Mouse (Mus musculus) ovary, postnatal 14 days (tissue): Measurements from ENCODE around the gene Acot11.
"Not testable (repeated sequence)": the region's sequence is repeated elsewhere in the genome, so short reads cannot be mapped to it uniquely, and the experiment has no call there.

Experiments used
- DNase-seq: peaks from one replicate; pipeline ENCODE4 v3.0.0; 2022; ENCODE audit warnings: low spot score

Acot11 gene

GRCm38 (mm10) chr4:106776998-106777397 lies 27.8 kb downstream of the Acot11 start:
- DNase-seq: no peak

GRCm38 (mm10) chr4:106775767-106776166 lies 29.0 kb downstream of the Acot11 start:
- not testable (repeated sequence) for DNase-seq

GRCm38 (mm10) chr4:106772558-106772957 lies 32.2 kb downstream of the Acot11 start:
- DNase-seq: no peak

GRCm38 (mm10) chr4:106769306-106769705 lies 35.5 kb downstream of the Acot11 start:
- no peak for DNase-seq

- no peak for DNase-seq
Observed at GRCm38 (mm10) chr4:106764166-106764565, 40.6 kb downstream of the Acot11 start.

- DNase-seq: no peak
Observed at GRCm38 (mm10) chr4:106751726-106752125, 53.1 kb downstream of the Acot11 start.

- peak; percentile 63 for DNase-seq
Observed at GRCm38 (mm10) chr4:106749699-106750098, 55.1 kb downstream of the Acot11 start.

- no peak for DNase-seq
Observed at GRCm38 (mm10) chr4:106747001-106747580, 57.7 kb downstream of the Acot11 start.

- DNase-seq: no peak
Observed at GRCm38 (mm10) chr4:106745862-106746261, 58.9 kb downstream of the Acot11 start.

- no peak for DNase-seq
Observed at GRCm38 (mm10) chr4:106737904-106738303, 66.9 kb downstream of the Acot11 start.

GRCm38 (mm10) chr4:106736884-106737283 lies 67.9 kb downstream of the Acot11 start:
- not testable (repeated sequence) for DNase-seq

- no peak for DNase-seq
Observed at GRCm38 (mm10) chr4:106733636-106734035, 71.2 kb downstream of the Acot11 start, which contains the start of gene Fam151a. Gene Fam151a (plus strand): TSS chr4:106733889.

GRCm38 (mm10) chr4:106730814-106731213 lies 74.0 kb downstream of the Acot11 start, which contains the start of gene Mroh7:
Gene Mroh7 (minus strand): TSS chr4:106730925.
- DNase-seq: no peak

- DNase-seq: no peak
Observed at GRCm38 (mm10) chr4:106720631-106721030, 84.2 kb downstream of the Acot11 start.

GRCm38 (mm10) chr4:106713622-106714021 lies 91.2 kb downstream of the Acot11 start:
- DNase-seq: no peak

- peak; percentile 85 for DNase-seq
Observed at GRCm38 (mm10) chr4:106708408-106708807, 96.4 kb downstream of the Acot11 start.

GRCm38 (mm10) chr4:106707957-106708356 lies 96.8 kb downstream of the Acot11 start:
- DNase-seq: no peak

GRCm38 (mm10) chr4:106705096-106705665 lies 99.6 kb downstream of the Acot11 start:
- DNase-seq: no peak

GRCm38 (mm10) chr4:106704416-106704815 lies 100.4 kb downstream of the Acot11 start:
- DNase-seq: no peak

GRCm38 (mm10) chr4:106703956-106704355 lies 100.8 kb downstream of the Acot11 start:
- DNase-seq: no peak

GRCm38 (mm10) chr4:106700798-106701197 lies 104.0 kb downstream of the Acot11 start:
- no peak for DNase-seq

GRCm38 (mm10) chr4:106699989-106700388 lies 104.8 kb downstream of the Acot11 start:
- DNase-seq: no peak
